Mouse (Mus musculus): Measurements from ENCODE around the gene Mdm4.

GRCm38 (mm10) chr1:133075651-133076400, 45.5 kb upstream of the Mdm4 start:
- TF ChIP-seq CTCF (IDR thresholded peaks at IDR 0.05; ENCODE audit: control insufficient read depth, insufficient read depth, low read length), result no peak
- no peak for TF ChIP-seq POLR2A (IDR thresholded peaks at IDR 0.05; ENCODE audit: borderline replicate concordance, control insufficient read depth, low read depth, low read length)
